Comparison of ENCODE assay signal across 9 mouse cellular contexts in genomic region chr5:114537308-114538020, GRCm38 (mm10). TPM values are rescaled to one million over a fixed set of nuclear protein-coding genes. Genes with fewer than 3 reads are reported as not detected.
DNase-seq lines count a peak whose midpoint lies in the region; ATAC-seq and TF ChIP-seq lines count a peak whose summit lies in the region.
"Had no signal": no experiment of that assay in that cellular context is flagged by ENCODE, and none has a peak within 500 bp of the region (broad histone marks: within the 10 kb centered on the region; RNA-seq: fewer than 3 reads in every experiment).

No protein-coding gene starts in this region.

- peak overlapping the region; percentile 39 for H3K4me2 ChIP-seq in hindbrain, embryonic 13.5 days
- peak overlapping the region; percentile 48 for H3K4me2 ChIP-seq in midbrain, embryonic 16.5 days (ENCODE audit: low read length)
- H3K4me2 ChIP-seq: liver, embryonic 13.5 days had no signal

- no peak for TF ChIP-seq CTCF in kidney, adult 2 months (conservative IDR thresholded peaks at IDR 0.05; ENCODE audit: insufficient read depth, insufficient read length, low read depth, low read length)
- no peak for TF ChIP-seq CTCF in cortical plate, adult 2 months (IDR thresholded peaks at IDR 0.05; ENCODE audit: extremely low read depth, insufficient read depth, low read length)

- H3K27me3 ChIP-seq in kidney, adult 2 months (replicated peaks; ENCODE audit: control insufficient read depth, insufficient read depth, low read length), result no peaks in the 10 kb centered on the region
- peaks cover 29% of the 10 kb centered on the region for H3K27me3 ChIP-seq in hindbrain, embryonic 13.5 days
- H3K27me3 ChIP-seq in midbrain, embryonic 16.5 days (ENCODE audit: control insufficient read depth, insufficient read depth, low read depth, low read length), result peaks cover 2% of the 10 kb centered on the region; the same call in 1 of the 2 replicates

- H3K9me3 ChIP-seq in hindbrain, embryonic 13.5 days, result no peaks in the 10 kb centered on the region
- H3K9me3 ChIP-seq in midbrain, embryonic 16.5 days (replicated peaks; ENCODE audit: control insufficient read depth, low read length, poor library complexity, severe bottlenecking), result no peaks in the 10 kb centered on the region
- H3K9me3 ChIP-seq: liver, embryonic 13.5 days had no signal

- H3K9ac ChIP-seq in hindbrain, embryonic 13.5 days, result 0 out of 2 replicates have a peak overlapping the region, but pooled peaks have one; percentile 25
- peak overlapping the region; percentile 42 for H3K9ac ChIP-seq in midbrain, embryonic 16.5 days (ENCODE audit: low read depth, low read length)
- H3K9ac ChIP-seq: liver, embryonic 13.5 days had no signal

- no peak overlapping the region for H3K4me3 ChIP-seq in kidney, adult 2 months (ENCODE audit: insufficient read depth, low read depth, low read length)
- H3K4me3 ChIP-seq in cortical plate, adult 2 months (ENCODE audit: insufficient read depth, low read length), result 0 out of 2 replicates have a peak overlapping the region, but pooled peaks have one; percentile 14
- no peak overlapping the region for H3K4me3 ChIP-seq in hindbrain, embryonic 13.5 days
- peak overlapping the region; percentile 12 for H3K4me3 ChIP-seq in midbrain, embryonic 16.5 days (ENCODE audit: low read depth, low read length)
- H3K4me3 ChIP-seq: liver, embryonic 13.5 days had no signal

- H3K4me1 ChIP-seq in kidney, adult 2 months (ENCODE audit: control insufficient read depth, insufficient read depth, low read length), result no peaks in the 10 kb centered on the region
- H3K4me1 ChIP-seq in cortical plate, adult 2 months (ENCODE audit: control insufficient read depth, insufficient read depth, low read length), result no peaks in the 10 kb centered on the region
- peaks cover 27% of the 10 kb centered on the region for H3K4me1 ChIP-seq in hindbrain, embryonic 13.5 days (replicated peaks)
- H3K4me1 ChIP-seq in midbrain, embryonic 16.5 days (ENCODE audit: control insufficient read depth, insufficient read depth, low read length), result peaks cover 13% of the 10 kb centered on the region
- H3K4me1 ChIP-seq: liver, embryonic 13.5 days had no signal

- 12% methylated on average over 26 of the region's 26 CpGs for WGBS in kidney, adult 2 months
- WGBS in hindbrain, embryonic 13.5 days, result 7% methylated on average over 26 of the region's 26 CpGs
- WGBS in midbrain, embryonic 16.5 days, result 5% methylated on average over 26 of the region's 26 CpGs

- peak; percentile 5 for DNase-seq in kidney, adult 2 months
- no peak for DNase-seq in kidney, postnatal 25 days
- no peak for DNase-seq in T-cell, adult 2 months (ENCODE audit: low spot score)
- no peak for DNase-seq in adipocyte (ENCODE audit: low spot score)
- DNase-seq: liver, embryonic 13.5 days had no signal

- no peaks in the 10 kb centered on the region for H3K36me3 ChIP-seq in kidney, adult 2 months (ENCODE audit: control insufficient read depth, insufficient read depth, low read length)
- H3K36me3 ChIP-seq in hindbrain, embryonic 13.5 days, result no peaks in the 10 kb centered on the region
- no peaks in the 10 kb centered on the region for H3K36me3 ChIP-seq in midbrain, embryonic 16.5 days (ENCODE audit: control insufficient read depth, insufficient read depth, low read length)
- H3K36me3 ChIP-seq: liver, embryonic 13.5 days had no signal

- H3K27ac ChIP-seq in kidney, adult 2 months (ENCODE audit: insufficient read depth, low read depth, low read length), result no peak overlapping the region
- no peak overlapping the region for H3K27ac ChIP-seq in cortical plate, adult 2 months (ENCODE audit: insufficient read depth, low read length)
- H3K27ac ChIP-seq in hindbrain, embryonic 13.5 days, result peak overlapping the region; percentile 30
- peak overlapping the region; percentile 51; the same call in 1 of the 2 replicates for H3K27ac ChIP-seq in midbrain, embryonic 16.5 days (ENCODE audit: low read length)
- H3K27ac ChIP-seq: liver, embryonic 13.5 days had no signal

- ATAC-seq in hindbrain, embryonic 13.5 days (ENCODE audit: low FRiP score), result peak; percentile 43; the same call in 1 of the 2 replicates
- peak; percentile 67 for ATAC-seq in midbrain, embryonic 16.5 days
- ATAC-seq in megakaryocyte-erythroid progenitor cell, adult 5-6 weeks (replicated peaks; ENCODE audit: low FRiP score, low TSS enrichment, poor library complexity, severe bottlenecking), result no peak

- TF ChIP-seq POLR2A in kidney, adult 2 months (IDR thresholded peaks at IDR 0.05; ENCODE audit: low read depth, low read length), result no peak
- TF ChIP-seq POLR2A in cortical plate, adult 2 months (IDR thresholded peaks at IDR 0.05; ENCODE audit: extremely low read depth, insufficient read depth, low read length), result no peak

RNA-seq across cellular contexts. Expression of gene Fam222a, which starts 30.4 kb away (rescaled TPM):
- polyA plus RNA-seq in kidney, adult 2 months (2012; rRNA removed), result 4.9 and 5.5 TPM in 2 replicates
- 5.2 and 7.3 TPM in 2 replicates for polyA plus RNA-seq in cortical plate, adult 2 months (2012; rRNA removed)
- polyA plus RNA-seq in hindbrain, embryonic 13.5 days (2015; fragmentation: Nextera tagmentation; extraction: Ambion mirVana), result 5.8 and 6.4 TPM in 2 replicates
- polyA plus RNA-seq in midbrain, embryonic 16.5 days (2015; fragmentation: Nextera tagmentation; extraction: Ambion mirVana), result 5.3 and 6.0 TPM in 2 replicates
- total RNA-seq in megakaryocyte-erythroid progenitor cell, adult 5-6 weeks (2014; fragmentation: Nextera tagmentation), result 1.2 TPM in 1 of 2 replicates, not detected in the other
- 0.08 TPM in 1 of 2 replicates, not detected in the other for total RNA-seq in megakaryocyte-erythroid progenitor cell, adult 5-6 weeks (2017)

Comparison
In these comparisons a context has a peak if more than half of its experiments do, and no peak if none do; other contexts are left out.
1. H3K27ac ChIP-seq: peak in hindbrain, embryonic 13.5 days (single experiment) and midbrain, embryonic 16.5 days (single experiment); none in kidney, adult 2 months (single experiment) and cortical plate, adult 2 months (single experiment).
2. H3K4me3 ChIP-seq: peak in cortical plate, adult 2 months (single experiment) and midbrain, embryonic 16.5 days (single experiment); none in kidney, adult 2 months (single experiment) and hindbrain, embryonic 13.5 days (single experiment).